Mouse (Mus musculus): Measurements from ENCODE around the gene Herc6. TPM values are rescaled to one million over a fixed set of nuclear protein-coding genes. Genes with fewer than 3 reads are reported as not detected.

The Herc6 gene
- polyA plus RNA-seq, 3 experiments from 2014 or later = 18.3 to 35.1 (median 24.0) TPM

DNA sequence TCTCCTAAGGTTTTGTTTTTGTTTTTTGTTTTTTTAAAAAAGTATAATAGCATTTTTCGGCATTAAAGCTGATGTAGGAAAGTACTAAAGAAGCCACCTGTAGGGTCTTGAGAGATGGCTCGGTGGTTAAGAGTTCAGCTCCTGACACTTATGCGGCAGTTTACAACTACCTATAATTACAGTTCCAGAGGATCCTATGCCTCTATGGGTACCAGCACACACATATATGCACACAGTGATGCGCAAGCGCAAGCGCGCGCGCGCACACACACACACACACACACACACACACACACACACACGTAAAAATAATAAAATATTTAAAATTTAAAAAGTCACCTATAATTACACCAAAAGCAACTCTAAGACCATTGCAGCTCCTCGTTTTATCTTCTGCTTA is 795 bp downstream of the Herc6 start:
- ATAC-seq = peak; percentile 9

DNA sequence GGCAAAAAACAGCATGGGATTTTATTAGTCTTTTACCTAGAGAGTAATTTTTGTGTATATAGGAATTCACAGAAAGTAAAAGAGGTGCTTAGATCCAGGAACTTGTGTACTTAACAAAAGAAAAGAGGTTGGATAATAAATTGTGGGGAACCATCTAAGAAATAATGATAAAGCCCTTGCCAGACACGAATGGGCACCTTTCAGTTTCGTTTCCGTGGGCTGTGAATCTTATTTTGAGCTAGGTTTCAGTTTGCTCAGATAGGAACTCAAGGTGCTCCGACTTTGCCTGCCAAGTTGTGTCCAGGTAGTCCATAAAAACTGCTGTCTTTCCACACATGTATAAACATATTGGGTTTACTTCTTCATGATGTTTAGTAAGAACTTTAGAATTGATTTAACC is 1.6 kb downstream of the Herc6 start:
- peak; percentile 58 for ATAC-seq

DNA sequence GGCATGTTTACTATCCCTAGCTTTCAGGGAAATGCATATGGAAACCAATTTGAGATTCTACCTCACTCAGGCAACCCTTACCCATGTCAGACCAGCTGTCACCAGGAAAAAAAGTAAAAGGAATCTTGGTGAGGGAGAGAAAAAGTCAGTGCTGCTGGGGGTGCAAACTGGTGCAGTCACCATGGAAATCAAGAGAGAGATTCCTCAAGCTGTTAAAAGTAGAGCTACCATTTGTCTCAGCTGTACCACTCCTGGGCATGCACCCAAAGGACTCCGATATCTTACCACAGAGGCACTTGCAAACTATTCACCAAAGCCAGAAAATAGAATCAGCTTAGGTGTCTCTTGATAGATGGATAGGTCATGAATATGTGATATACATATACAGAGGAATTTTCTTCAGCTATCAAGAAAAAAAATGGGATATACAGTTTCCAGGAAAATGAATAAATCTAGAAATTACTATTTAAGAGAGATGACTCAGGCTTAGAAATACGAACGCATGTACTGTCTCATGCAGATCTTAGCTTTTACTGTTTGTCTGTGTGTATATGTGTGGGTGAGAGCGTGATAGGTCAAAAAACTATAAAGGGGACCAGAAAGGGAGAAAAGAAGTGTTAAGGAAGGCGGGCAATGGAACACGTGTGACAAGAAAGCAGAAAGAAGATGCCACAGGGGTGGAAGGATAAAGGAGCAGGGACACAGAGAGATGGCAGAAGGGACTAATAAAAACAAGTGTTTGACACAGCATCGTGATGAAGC is 24.9 kb downstream of the Herc6 start:
- no peak for ATAC-seq

DNA sequence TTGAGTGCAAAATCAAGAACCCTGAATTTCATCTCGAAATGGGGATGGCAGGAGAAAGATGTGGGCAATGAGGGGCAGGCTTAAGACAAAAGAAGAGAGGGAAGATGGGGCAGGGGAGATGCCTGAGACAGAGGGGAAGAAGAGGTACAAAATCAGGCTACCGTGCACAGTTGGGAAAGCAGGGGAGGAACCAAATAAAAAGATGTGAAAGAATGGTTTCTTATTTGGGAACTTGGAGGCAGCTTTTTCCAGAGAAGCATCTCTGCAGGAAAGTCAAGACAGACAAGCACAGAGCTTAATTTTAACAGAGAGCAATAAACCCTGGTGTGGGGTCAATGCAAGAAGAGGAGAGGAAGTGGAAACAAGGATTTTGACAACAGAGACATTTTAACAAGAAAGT is 27.2 kb downstream of the Herc6 start:
- ATAC-seq = no peak

DNA sequence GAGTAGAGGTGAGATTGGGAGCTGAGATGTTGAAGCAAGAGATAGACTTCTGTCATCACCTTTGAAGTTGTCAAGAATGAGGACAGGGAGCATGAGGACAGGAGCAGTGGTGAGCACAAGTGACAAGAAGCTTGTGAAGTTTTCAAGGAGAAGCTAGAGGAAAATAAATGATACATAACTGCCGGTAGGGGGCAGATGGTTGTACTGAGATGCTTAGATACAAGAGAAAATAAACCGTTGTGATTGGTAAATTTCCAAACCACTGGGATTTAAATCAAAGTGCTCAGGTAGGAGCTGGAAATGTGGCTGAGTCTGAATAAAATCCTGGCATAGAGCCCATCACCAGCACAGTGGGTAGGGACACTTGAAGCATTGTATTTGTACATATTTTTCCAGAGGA is 28.8 kb downstream of the Herc6 start:
- ATAC-seq = peak; percentile 35

DNA sequence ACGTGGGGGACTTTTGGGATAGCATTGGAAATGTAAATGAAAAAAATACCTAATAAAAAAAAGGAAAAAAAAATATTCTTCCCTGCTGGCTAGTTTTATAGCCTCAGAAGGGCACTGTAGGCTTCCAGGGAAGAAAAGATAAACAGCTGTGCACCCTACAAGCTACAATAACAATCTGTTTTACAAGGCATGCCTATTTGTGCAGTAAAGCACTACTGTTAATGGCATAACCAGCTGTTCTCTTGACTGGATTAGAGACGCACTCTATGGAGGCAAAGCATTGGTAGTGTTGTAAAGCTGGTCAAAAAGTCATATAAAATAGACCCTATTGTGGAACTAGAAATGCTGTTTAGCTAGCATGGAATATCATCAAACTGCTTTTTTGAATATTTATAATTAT is 35.0 kb downstream of the Herc6 start:
- ATAC-seq = no peak

GRCm38 (mm10) chr6:57639531-57639930 is 58.7 kb downstream of the Herc6 start:
- no peak for ATAC-seq

GRCm38 (mm10) chr6:57641789-57642188 is 61.0 kb downstream of the Herc6 start:
- ATAC-seq = no peak

DNA sequence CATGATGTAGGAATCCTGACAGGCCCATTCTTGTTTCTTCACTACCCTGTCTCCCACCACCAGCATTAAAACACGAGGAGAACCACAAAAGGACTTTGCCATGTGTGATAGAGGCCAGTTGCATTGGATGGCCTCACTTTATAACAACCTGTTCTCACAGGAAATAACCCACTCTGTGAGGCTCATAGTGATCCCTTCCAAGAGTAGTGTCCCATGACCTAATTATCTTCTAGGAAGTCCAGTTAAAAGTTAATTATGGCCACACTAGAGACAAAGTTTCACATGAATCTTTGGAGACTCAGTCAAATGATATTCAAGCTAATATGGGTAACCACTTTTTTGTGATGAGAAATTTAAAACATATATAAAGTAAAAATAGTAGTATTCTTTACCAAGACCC is 66.5 kb downstream of the Herc6 start:
- no peak for ATAC-seq

DNA sequence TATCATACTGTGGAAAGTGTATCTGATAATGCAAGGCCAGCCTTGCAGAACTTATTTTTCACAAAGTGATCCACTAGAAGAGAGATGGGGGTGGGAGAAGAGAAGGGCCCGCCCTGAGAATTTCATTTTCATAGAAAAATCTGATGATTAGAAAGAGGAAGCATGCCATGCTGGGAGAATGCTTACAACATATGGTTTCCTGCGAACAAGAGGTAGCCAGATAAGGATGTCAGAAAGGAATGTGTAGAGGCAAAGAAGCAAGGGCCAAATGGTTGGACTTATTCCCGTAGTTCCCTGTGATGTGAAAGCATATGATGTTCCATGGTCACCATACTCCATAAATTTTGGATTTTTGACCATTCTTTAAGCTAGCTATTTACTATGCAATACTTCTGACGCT is 80.5 kb downstream of the Herc6 start:
- ATAC-seq = no peak

DNA sequence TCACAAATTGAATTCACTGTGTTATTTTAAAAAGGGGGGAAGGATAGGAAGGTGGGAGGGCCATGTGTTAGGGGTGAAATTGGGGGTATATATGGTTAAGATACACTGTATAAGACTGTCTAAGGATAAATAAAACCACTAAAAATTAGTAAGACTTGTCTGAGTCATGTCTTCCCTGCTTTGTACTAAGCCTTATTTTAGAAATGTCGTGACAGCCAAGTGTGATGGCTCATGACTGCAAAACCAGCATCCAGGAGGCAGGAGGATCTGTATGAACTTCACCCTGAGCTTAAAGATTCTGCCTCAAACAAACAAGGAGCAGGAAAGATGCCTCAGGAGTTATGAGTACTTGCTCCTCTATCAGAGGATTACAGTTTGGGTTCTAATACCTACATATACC is 103.4 kb downstream of the Herc6 start:
- ATAC-seq = no peak

GRCm38 (mm10) chr6:57691467-57692261 is 110.9 kb downstream of the Herc6 start, which contains the start of gene Pyurf:
Gene Pyurf, minus strand, starts transcription at chr6:57692078.
- ATAC-seq = peak; percentile 97

- ATAC-seq = no peak
These were observed 112.3 kb downstream of the Herc6 start for GRCm38 (mm10) chr6:57693116-57693515.

DNA sequence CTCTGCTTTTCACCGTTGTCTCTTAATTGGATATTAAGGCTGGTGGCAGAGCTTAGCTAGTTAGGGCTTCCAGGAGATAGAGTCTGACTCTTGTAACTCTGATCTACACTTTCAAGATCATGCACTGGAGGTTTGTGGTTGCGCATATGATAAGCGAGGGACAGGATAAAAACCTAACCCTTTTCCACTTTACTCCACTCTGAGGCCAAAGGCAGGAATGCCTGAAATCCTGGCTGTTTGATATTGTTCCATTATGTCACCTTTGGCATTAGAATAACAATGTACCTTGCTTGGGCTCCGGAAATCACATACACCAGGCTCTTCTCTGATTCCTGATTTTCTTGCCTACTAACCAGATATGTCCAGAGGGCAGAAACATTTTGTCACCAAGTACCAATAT is 120.9 kb downstream of the Herc6 start:
- ATAC-seq = no peak

- peak; percentile 8 for ATAC-seq
These were observed 121.6 kb downstream of the Herc6 start, which contains the start of gene Lancl2 for GRCm38 (mm10) chr6:57702376-57702742. Gene Lancl2, plus strand, starts transcription at chr6:57702540.

DNA sequence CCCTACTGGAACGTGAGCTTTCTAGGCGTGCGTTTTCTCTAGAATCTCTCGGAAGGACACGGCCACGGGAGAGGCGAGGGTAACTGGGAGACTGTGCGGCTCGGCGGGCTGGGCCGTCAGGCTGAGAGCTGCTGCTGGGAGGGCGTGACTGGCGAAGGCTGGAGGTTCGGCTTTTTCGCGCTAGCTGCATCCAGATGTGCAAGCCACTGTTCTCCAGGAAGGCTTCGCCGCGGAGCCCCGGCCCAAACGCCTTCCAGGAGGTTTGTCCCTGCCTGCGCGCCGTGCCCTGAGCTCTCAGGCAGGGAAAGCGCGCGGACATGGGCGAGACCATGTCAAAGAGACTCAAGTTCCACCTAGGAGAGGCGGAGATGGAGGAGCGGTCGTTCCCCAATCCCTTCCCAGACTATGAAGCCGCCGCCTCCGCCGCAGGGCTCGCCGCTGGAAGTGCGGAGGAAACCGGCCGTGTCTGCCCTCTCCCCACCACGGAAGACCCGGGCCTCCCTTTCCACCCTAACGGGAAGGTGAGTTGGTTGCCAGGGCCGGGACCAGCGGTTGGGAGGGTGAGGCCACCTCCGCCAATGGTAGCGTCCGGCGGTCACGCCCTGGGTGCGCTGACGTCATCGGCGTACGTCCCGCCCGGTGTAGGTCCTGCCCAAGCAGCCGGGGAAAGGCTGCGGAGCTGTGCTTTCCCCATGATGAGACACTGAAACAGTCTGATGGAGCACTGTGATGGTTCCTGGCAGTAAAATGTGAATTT is 122.1 kb downstream of the Herc6 start:
- ATAC-seq = peak; percentile 91

DNA sequence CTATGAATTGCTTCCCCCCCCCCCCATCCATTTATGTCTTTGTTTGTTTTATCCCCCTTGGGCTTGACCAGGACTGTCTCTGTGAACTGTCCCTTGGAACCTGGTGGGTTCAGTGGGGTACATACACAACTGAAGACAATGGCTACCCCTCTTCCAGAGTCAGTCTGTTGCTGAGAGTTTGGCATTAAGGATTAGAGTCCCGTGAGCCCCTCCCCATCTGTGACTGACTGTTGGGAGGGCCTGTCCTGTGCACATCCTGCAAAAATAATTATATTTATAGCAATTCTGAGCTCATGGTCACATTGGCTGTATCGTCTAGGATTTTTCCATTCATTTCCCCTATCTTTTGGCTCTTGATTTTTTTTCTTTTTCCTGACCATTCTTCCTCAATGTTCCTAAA is 122.9 kb downstream of the Herc6 start:
- ATAC-seq = no peak

DNA sequence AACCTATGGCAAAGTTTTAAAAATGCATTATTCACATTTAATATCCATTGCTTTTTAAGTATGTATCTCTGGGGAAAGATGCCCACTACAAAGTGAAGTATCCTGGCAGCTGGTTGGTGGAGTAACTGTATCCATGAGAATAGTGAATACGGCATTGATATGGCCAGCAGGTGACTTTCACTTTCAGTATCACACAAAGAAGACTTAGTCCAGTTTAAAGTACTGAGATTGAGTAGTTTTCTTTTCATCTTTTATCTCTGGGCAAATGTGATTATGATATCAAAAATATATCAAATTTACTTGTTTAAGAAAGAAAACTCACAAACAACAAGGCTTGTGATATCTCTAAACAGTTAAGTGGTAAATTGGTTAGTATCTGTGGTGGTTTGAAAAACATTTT is 125.9 kb downstream of the Herc6 start:
- peak; percentile 33 for ATAC-seq

GRCm38 (mm10) chr6:57711726-57712125 is 130.9 kb downstream of the Herc6 start:
- peak; percentile 46 for ATAC-seq
